Mouse (Mus musculus) adrenal gland, postnatal 10 days (tissue): ENCODE data around the gene Srbd1. TPM values are rescaled to one million over a fixed set of nuclear protein-coding genes. Genes with fewer than 3 reads are reported as not detected.
A peak's percentile ranks its signal among the peaks of the same experiment; 100 is the strongest.

Experiments
- DNase-seq: peaks from one replicate; pipeline ENCODE4 v3.0.0; 2021; ENCODE audit warnings: mixed read lengths
- total RNA-seq, 2 experiments: library from RNA; stranded (reverse); gene quantifications; 2 replicates each; pipeline ENCODE4 v1.2.3; 2021

Gene Srbd1
- total RNA-seq, 2 experiments from 2014 or later = 17.3 to 18.3 TPM

GRCm38 (mm10) chr17:86034641-86035040, 110.3 kb downstream of the Srbd1 start:
- no peak for DNase-seq

- DNase-seq = peak; percentile 9
Measured at GRCm38 (mm10) chr17:86032113-86032714, 112.8 kb downstream of the Srbd1 start.

GRCm38 (mm10) chr17:86030016-86030415, 115.0 kb downstream of the Srbd1 start:
- DNase-seq = no peak

GRCm38 (mm10) chr17:86029175-86029574, 115.8 kb downstream of the Srbd1 start:
- no peak for DNase-seq

GRCm38 (mm10) chr17:86027577-86028199, 117.3 kb downstream of the Srbd1 start:
- no peak for DNase-seq

- no peak for DNase-seq
Measured at GRCm38 (mm10) chr17:86024589-86024988, 120.4 kb downstream of the Srbd1 start.

- no peak for DNase-seq
Measured at GRCm38 (mm10) chr17:86022366-86022765, 122.6 kb downstream of the Srbd1 start.

- no peak for DNase-seq
Measured at GRCm38 (mm10) chr17:86021815-86022214, 123.2 kb downstream of the Srbd1 start.

- no peak for DNase-seq
Measured at GRCm38 (mm10) chr17:86021231-86021630, 123.7 kb downstream of the Srbd1 start.

- no peak for DNase-seq
Measured at GRCm38 (mm10) chr17:86019793-86020192, 125.2 kb downstream of the Srbd1 start.

- no peak for DNase-seq
Measured at GRCm38 (mm10) chr17:86014246-86014645, 130.7 kb downstream of the Srbd1 start.

- DNase-seq = no peak
Measured at GRCm38 (mm10) chr17:86012576-86012975, 132.4 kb downstream of the Srbd1 start.

GRCm38 (mm10) chr17:86011849-86012248, 133.1 kb downstream of the Srbd1 start:
- DNase-seq = no peak

GRCm38 (mm10) chr17:86008401-86008800, 136.6 kb downstream of the Srbd1 start:
- peak; percentile 33 for DNase-seq

- no peak for DNase-seq
Measured at GRCm38 (mm10) chr17:86002113-86002512, 142.9 kb downstream of the Srbd1 start.

- no peak for DNase-seq
Measured at GRCm38 (mm10) chr17:86001667-86002066, 143.3 kb downstream of the Srbd1 start.

GRCm38 (mm10) chr17:85995727-85996126, 149.2 kb downstream of the Srbd1 start:
- DNase-seq = peak; percentile 85

- no peak for DNase-seq
Measured at GRCm38 (mm10) chr17:85995086-85995485, 149.9 kb downstream of the Srbd1 start.

- no peak for DNase-seq
Measured at GRCm38 (mm10) chr17:85989058-85989769, 155.8 kb downstream of the Srbd1 start.

GRCm38 (mm10) chr17:85987531-85987930, 157.4 kb downstream of the Srbd1 start:
- no peak for DNase-seq

- DNase-seq = no peak
Measured at GRCm38 (mm10) chr17:85986624-85987023, 158.4 kb downstream of the Srbd1 start.

- no peak for DNase-seq
Measured at GRCm38 (mm10) chr17:85986181-85986580, 158.8 kb downstream of the Srbd1 start.

GRCm38 (mm10) chr17:85985131-85985530, 159.8 kb downstream of the Srbd1 start:
- no peak for DNase-seq

- no peak for DNase-seq
Measured at GRCm38 (mm10) chr17:85982271-85982670, 162.7 kb downstream of the Srbd1 start.
